Mouse (Mus musculus) embryonic facial prominence, embryonic 12.5 days (tissue): Measurements from ENCODE around the gene Ccdc157. TPM values are rescaled to one million over a fixed set of nuclear protein-coding genes. Genes with fewer than 3 reads are reported as not detected.
"Not testable (repeated sequence)": the region's sequence is repeated elsewhere in the genome, so short reads cannot be mapped to it uniquely, and the experiment has no call there.

Source experiments
- ATAC-seq: fragments of 200-750 bp; cut with Nextera tagmentation; 2 replicates; pipeline ENCODE4 v1.8.0; 2017; ENCODE audit not compliant: insufficient number of reproducible peaks, insufficient read depth, low FRiP score, low TSS enrichment
- H3K27ac ChIP-seq: fragments of 300-500 bp; sonication (generic); 2 replicates; pipeline ENCODE4 v1.5.1; 2016; ENCODE audit warnings: mild to moderate bottlenecking
- H3K27me3 ChIP-seq: fragments of 300-500 bp; sonication (generic); 2 replicates; pipeline ENCODE4 v1.6.1; 2016; ENCODE audit warnings: mild to moderate bottlenecking, moderate library complexity
- H3K36me3 ChIP-seq: fragments of 300-500 bp; sonication (generic); 2 replicates; pipeline ENCODE4 v1.6.1; 2016; ENCODE audit warnings: mild to moderate bottlenecking
- H3K4me1 ChIP-seq: fragments of 300-500 bp; sonication (generic); 2 replicates; pipeline ENCODE4 v1.6.1; 2016
- H3K4me2 ChIP-seq: fragments of 300-500 bp; sonication (generic); replicated peaks from 2 replicates; pipeline ENCODE4 v1.6.1; 2016; ENCODE audit warnings: mild to moderate bottlenecking, moderate library complexity
- H3K4me3 ChIP-seq: fragments of 300-500 bp; sonication (generic); 2 replicates; pipeline ENCODE4 v1.5.1; 2016; ENCODE audit warnings: mild to moderate bottlenecking
- H3K9ac ChIP-seq: fragments of 300-500 bp; sonication (generic); 2 replicates; pipeline ENCODE4 v1.6.1; 2016; ENCODE audit warnings: mild to moderate bottlenecking, moderate library complexity
- H3K9me3 ChIP-seq: fragments of 300-500 bp; sonication (generic); 2 replicates; pipeline ENCODE4 v1.6.1; 2016; ENCODE audit warnings: mild to moderate bottlenecking, moderate library complexity
- WGBS: fragments of 180-500 bp; shearing (Covaris S2); methylation state at CpG from one replicate; pipeline ENCODE4 v1.1.7; 2016; 5-methylcytosine and 5-hydroxymethylcytosine counted together
- polyA plus RNA-seq: library from polyadenylated mRNA; unstranded; fragments of >200 nt; fragmentation: Nextera tagmentation; extraction: Ambion mirVana; gene quantifications from 2 replicates; pipeline ENCODE4 v1.2.1, GENCODE M21; 2016

The Ccdc157 gene
- polyA plus RNA-seq, 1 experiment from 2014 or later, result 9.3 TPM

- no peak overlapping the region for H3K9ac ChIP-seq
- no peak overlapping the region for H3K27ac ChIP-seq
- 87% methylated on average over 4 of the region's 4 CpGs for WGBS
- 0 out of 2 replicates have a peak, but pooled peaks cover 3% of the 10 kb centered on the region for H3K4me1 ChIP-seq
- H3K4me2 ChIP-seq, result no peak overlapping the region
- ATAC-seq, result no peak
- no peak overlapping the region for H3K4me3 ChIP-seq
- no peaks in the 10 kb centered on the region for H3K36me3 ChIP-seq
- H3K27me3 ChIP-seq, result no peaks in the 10 kb centered on the region
- H3K9me3 ChIP-seq, result no peaks in the 10 kb centered on the region
Measured at GRCm38 (mm10) chr11:4112033-4112432, 48.1 kb downstream of the Ccdc157 start.

- H3K9ac ChIP-seq, result no peak overlapping the region
- no peak overlapping the region for H3K4me3 ChIP-seq
- no peak for ATAC-seq
- no peak overlapping the region for H3K27ac ChIP-seq
- no peaks in the 10 kb centered on the region for H3K27me3 ChIP-seq
- no peaks in the 10 kb centered on the region for H3K36me3 ChIP-seq
- 56% methylated on average over 7 of the region's 7 CpGs for WGBS
- no peak overlapping the region for H3K4me2 ChIP-seq
- no peaks in the 10 kb centered on the region for H3K9me3 ChIP-seq
- H3K4me1 ChIP-seq, result no peaks in the 10 kb centered on the region
Measured at GRCm38 (mm10) chr11:4108691-4109090, 51.4 kb downstream of the Ccdc157 start.

- WGBS, result 92% methylated on average over 6 of the region's 6 CpGs
- not testable (repeated sequence) for H3K4me2 ChIP-seq, ATAC-seq, H3K36me3 ChIP-seq, H3K27ac ChIP-seq, H3K9me3 ChIP-seq, H3K4me1 ChIP-seq, H3K4me3 ChIP-seq, H3K9ac ChIP-seq, H3K27me3 ChIP-seq
Measured at GRCm38 (mm10) chr11:4107901-4108300, 52.2 kb downstream of the Ccdc157 start.

- 68% methylated on average over 6 of the region's 6 CpGs for WGBS
- H3K4me3 ChIP-seq, result no peak overlapping the region
- no peak overlapping the region for H3K4me2 ChIP-seq
- no peaks in the 10 kb centered on the region for H3K4me1 ChIP-seq
- no peaks in the 10 kb centered on the region for H3K27me3 ChIP-seq
- no peak for ATAC-seq
- no peaks in the 10 kb centered on the region for H3K36me3 ChIP-seq
- H3K9me3 ChIP-seq, result no peaks in the 10 kb centered on the region
- H3K9ac ChIP-seq, result no peak overlapping the region
- H3K27ac ChIP-seq, result no peak overlapping the region
Measured at GRCm38 (mm10) chr11:4105444-4105843, 54.6 kb downstream of the Ccdc157 start.

- 83% methylated on average over 5 of the region's 5 CpGs for WGBS
- ATAC-seq, result no peak
- Histone ChIP-seq H3K9me3 (no peaks in the 10 kb centered on the region), H3K4me1 (no peaks in the 10 kb centered on the region), H3K4me2 (no peak overlapping the region), H3K27ac (no peak overlapping the region), H3K4me3 (no peak overlapping the region), H3K36me3 (no peaks in the 10 kb centered on the region), H3K9ac (no peak overlapping the region), H3K27me3 (no peaks in the 10 kb centered on the region)
Measured at GRCm38 (mm10) chr11:4104989-4105388, 55.1 kb downstream of the Ccdc157 start.

- H3K27ac ChIP-seq, result no peak overlapping the region
- H3K36me3 ChIP-seq, result no peaks in the 10 kb centered on the region
- no peak overlapping the region for H3K4me2 ChIP-seq
- no peak overlapping the region for H3K4me3 ChIP-seq
- ATAC-seq, result no peak
- no peaks in the 10 kb centered on the region for H3K4me1 ChIP-seq
- H3K9me3 ChIP-seq, result no peaks in the 10 kb centered on the region
- H3K27me3 ChIP-seq, result no peaks in the 10 kb centered on the region
- 82% methylated on average over 14 of the region's 14 CpGs for WGBS
- no peak overlapping the region for H3K9ac ChIP-seq
Measured at GRCm38 (mm10) chr11:4103522-4103921, 56.6 kb downstream of the Ccdc157 start.

GRCm38 (mm10) chr11:4101851-4102250 lies 58.2 kb downstream of the Ccdc157 start:
- no peak overlapping the region for H3K27ac ChIP-seq
- peaks cover 5% of the 10 kb centered on the region; the same call in 1 of the 2 replicates for H3K4me1 ChIP-seq
- H3K4me2 ChIP-seq, result no peak overlapping the region
- WGBS, result 77% methylated on average over 5 of the region's 5 CpGs
- no peaks in the 10 kb centered on the region for H3K27me3 ChIP-seq
- H3K9me3 ChIP-seq, result no peaks in the 10 kb centered on the region
- H3K9ac ChIP-seq, result no peak overlapping the region
- no peaks in the 10 kb centered on the region for H3K36me3 ChIP-seq
- H3K4me3 ChIP-seq, result no peak overlapping the region
- ATAC-seq, result no peak

GRCm38 (mm10) chr11:4099447-4099846 lies 60.6 kb downstream of the Ccdc157 start:
- H3K9ac ChIP-seq, result no peak overlapping the region
- 63% methylated on average over 3 of the region's 3 CpGs for WGBS

GRCm38 (mm10) chr11:4098816-4099215 lies 61.3 kb downstream of the Ccdc157 start:
- no peak overlapping the region for H3K4me3 ChIP-seq
- H3K36me3 ChIP-seq, result no peaks in the 10 kb centered on the region
- no peak overlapping the region for H3K27ac ChIP-seq
- WGBS, result 69% methylated on average over 7 of the region's 7 CpGs
- no peak overlapping the region for H3K4me2 ChIP-seq
- H3K9me3 ChIP-seq, result no peaks in the 10 kb centered on the region
- no peaks in the 10 kb centered on the region for H3K27me3 ChIP-seq
- no peak for ATAC-seq
- no peak overlapping the region for H3K9ac ChIP-seq
- H3K4me1 ChIP-seq, result peaks cover 14% of the 10 kb centered on the region

More at GRCm38 (mm10) chr11:4099447-4099846, 60.6 kb downstream of the Ccdc157 start:
- H3K27me3 ChIP-seq, result no peaks in the 10 kb centered on the region
- no peak overlapping the region for H3K4me2 ChIP-seq
- H3K36me3 ChIP-seq, result no peaks in the 10 kb centered on the region
- no peak overlapping the region for H3K4me3 ChIP-seq
- no peak overlapping the region for H3K27ac ChIP-seq
- H3K9me3 ChIP-seq, result no peaks in the 10 kb centered on the region
- no peak for ATAC-seq
- peaks cover 14% of the 10 kb centered on the region for H3K4me1 ChIP-seq

GRCm38 (mm10) chr11:4098120-4098519 lies 62.0 kb downstream of the Ccdc157 start:
- Histone ChIP-seq H3K9me3 (no peaks in the 10 kb centered on the region), H3K4me1 (peaks cover 14% of the 10 kb centered on the region), H3K4me2 (no peak overlapping the region), H3K9ac (no peak overlapping the region), H3K36me3 (no peaks in the 10 kb centered on the region), H3K27me3 (no peaks in the 10 kb centered on the region), H3K4me3 (no peak overlapping the region), H3K27ac (no peak overlapping the region)
- WGBS, result 64% methylated on average over 8 of the region's 8 CpGs
- no peak for ATAC-seq

- no peaks in the 10 kb centered on the region for H3K9me3 ChIP-seq
- peak overlapping the region; percentile 57 for H3K4me3 ChIP-seq
- 28% methylated on average over 10 of the region's 10 CpGs for WGBS
- H3K4me1 ChIP-seq, result peaks cover 14% of the 10 kb centered on the region
- H3K27ac ChIP-seq, result peak overlapping the region; percentile 84
- no peaks in the 10 kb centered on the region for H3K27me3 ChIP-seq
- peak overlapping the region; percentile 64 for H3K9ac ChIP-seq
- peak overlapping the region; percentile 66 for H3K4me2 ChIP-seq
- no peaks in the 10 kb centered on the region for H3K36me3 ChIP-seq
- 0 out of 2 replicates have a peak, but pooled peaks have one; percentile 35 for ATAC-seq
Measured at GRCm38 (mm10) chr11:4097091-4097621, 62.9 kb downstream of the Ccdc157 start.

GRCm38 (mm10) chr11:4096054-4096984 lies 63.8 kb downstream of the Ccdc157 start:
- Histone ChIP-seq H3K9me3 (no peaks in the 10 kb centered on the region), H3K27me3 (no peaks in the 10 kb centered on the region), H3K9ac (peak overlapping the region; percentile 64), H3K4me1 (peaks cover 14% of the 10 kb centered on the region), H3K36me3 (no peaks in the 10 kb centered on the region), H3K27ac (peak overlapping the region; percentile 84), H3K4me2 (peak overlapping the region; percentile 66), H3K4me3 (peak overlapping the region; percentile 57)
- WGBS, result 2% methylated on average over 45 of the region's 45 CpGs
- peak; percentile 91 for ATAC-seq
